Comparison of ENCODE assay signal across 20 mouse cellular contexts in genomic region chr3:89548805-89549204, GRCm38 (mm10). TPM values are rescaled to one million over a fixed set of nuclear protein-coding genes. Genes with fewer than 3 reads are reported as not detected.
"Had no signal": no experiment of that assay in that cellular context is flagged by ENCODE, and none has a peak within 500 bp of the region (broad histone marks: within the 10 kb centered on the region; RNA-seq: fewer than 3 reads in every experiment).

No protein-coding gene starts in this region.

- ATAC-seq: liver, postnatal 0 days; lung, postnatal 0 days; midbrain, embryonic 16.5 days had no signal

- H3K27ac ChIP-seq: liver, embryonic 13.5 days; liver, embryonic 15.5 days; lung, embryonic 15.5 days; macrophage; midbrain, embryonic 10.5 days; midbrain, embryonic 12.5 days; neural tube, embryonic 12.5 days; stomach, embryonic 15.5 days; stomach, postnatal 0 days had no signal

- H3K36me3 ChIP-seq: liver, embryonic 13.5 days; liver, embryonic 15.5 days; lung, embryonic 15.5 days; midbrain, embryonic 10.5 days; midbrain, embryonic 12.5 days; neural tube, embryonic 12.5 days; stomach, embryonic 15.5 days had no signal

- H3K9ac ChIP-seq: liver, embryonic 13.5 days; liver, embryonic 15.5 days; liver, postnatal 0 days; lung, embryonic 15.5 days; midbrain, embryonic 12.5 days; neural tube, embryonic 12.5 days; stomach, embryonic 15.5 days had no signal

- DNase-seq: liver, embryonic 13.5 days; liver, postnatal 0 days; midbrain, embryonic 14.5 days; right cerebral cortex, postnatal 14 days; thymus, adult 2 months; thymus, postnatal 36 days had no signal

- H3K4me3 ChIP-seq: liver, embryonic 13.5 days; liver, embryonic 15.5 days; lung, embryonic 15.5 days; midbrain, embryonic 10.5 days; midbrain, embryonic 12.5 days; myocyte; neural tube, embryonic 12.5 days; stomach, embryonic 15.5 days had no signal

- H3K9me3 ChIP-seq: liver, embryonic 13.5 days; liver, embryonic 15.5 days; lung, embryonic 15.5 days; midbrain, embryonic 10.5 days; midbrain, embryonic 12.5 days; neural tube, embryonic 12.5 days had no signal

- H3K4me1 ChIP-seq: midbrain, embryonic 10.5 days; midbrain, embryonic 12.5 days; stomach, embryonic 15.5 days had no signal

- H3K4me2 ChIP-seq: liver, embryonic 13.5 days; liver, embryonic 15.5 days; lung, embryonic 15.5 days; midbrain, embryonic 12.5 days; neural tube, embryonic 12.5 days; stomach, embryonic 15.5 days had no signal

- H3K27me3 ChIP-seq: lung, embryonic 15.5 days; midbrain, embryonic 12.5 days; neural tube, embryonic 12.5 days; stomach, embryonic 15.5 days had no signal

RNA-seq across cellular contexts. Expression of gene Kcnn3, which starts 28.8 kb away (rescaled TPM):
- total RNA-seq: megakaryocyte, adult 5-6 weeks; megakaryocyte-erythroid progenitor cell, adult 5-6 weeks; neutrophil, adult 5-6 weeks had no signal
